9 mouse cellular contexts compared by ENCODE assay signal in genomic region chr8:120251411-120252035, GRCm38 (mm10). TPM values are rescaled to one million over a fixed set of nuclear protein-coding genes. Genes with fewer than 3 reads are reported as not detected.
DNase-seq lines count a peak whose midpoint lies in the region; ATAC-seq and TF ChIP-seq lines count a peak whose summit lies in the region.
"Had no signal": no experiment of that assay in that cellular context is flagged by ENCODE, and none has a peak within 500 bp of the region (broad histone marks: within the 10 kb centered on the region; RNA-seq: fewer than 3 reads in every experiment).

No protein-coding gene starts in this region.

- H3K27me3 ChIP-seq in forebrain, embryonic 10.5 days (ENCODE audit: poor library complexity, severe bottlenecking), result no peaks in the 10 kb centered on the region
- no peaks in the 10 kb centered on the region for H3K27me3 ChIP-seq in forebrain, postnatal 0 days (ENCODE audit: insufficient read depth, low read length)
- H3K27me3 ChIP-seq in C2C12 (ENCODE audit: control insufficient read depth, insufficient read depth, insufficient read length), result no peaks in the 10 kb centered on the region

- no peak; the same call in 1 of the 2 replicates for ATAC-seq in forebrain, postnatal 0 days
- ATAC-seq in cerebellum, adult (ENCODE audit: insufficient number of reproducible peaks, low FRiP score, low TSS enrichment), result no peak

- intact Hi-C loops in heart, postnatal 14 days (cut with DNase I), result no loop called here

- no peak for TF ChIP-seq CTCF in forebrain, postnatal 0 days (IDR thresholded peaks at IDR 0.05; ENCODE audit: low read depth)
- no peak for TF ChIP-seq CTCF in C2C12 (IDR thresholded peaks at IDR 0.05; ENCODE audit: control insufficient read depth, insufficient read depth, insufficient read length)

- peaks cover 23% of the 10 kb centered on the region for H3K79me3 ChIP-seq in C2C12 (ENCODE audit: low read depth)

- H3K9ac ChIP-seq in forebrain, postnatal 0 days, result no peak overlapping the region
- H3K9ac ChIP-seq: liver, embryonic 14.5 days had no signal

- H3ac ChIP-seq in C2C12 (ENCODE audit: control insufficient read depth, insufficient read length, low read depth), result no peak overlapping the region

- H3K4me2 ChIP-seq in forebrain, postnatal 0 days (ENCODE audit: low read depth), result no peak overlapping the region

- H3K36me3 ChIP-seq in forebrain, embryonic 10.5 days (replicated peaks), result peaks cover 3% of the 10 kb centered on the region; the same call in 1 of the 2 replicates
- H3K36me3 ChIP-seq in forebrain, postnatal 0 days (ENCODE audit: insufficient read depth), result no peaks in the 10 kb centered on the region
- peaks cover 4% of the 10 kb centered on the region for H3K36me3 ChIP-seq in C2C12 (ENCODE audit: control insufficient read depth, insufficient read depth)

- peaks cover 81% of the 10 kb centered on the region for H3K79me2 ChIP-seq in C2C12 (ENCODE audit: control insufficient read depth, insufficient read depth)

- H3K27ac ChIP-seq in forebrain, embryonic 10.5 days, result peak overlapping the region; percentile 13
- no peak overlapping the region for H3K27ac ChIP-seq in forebrain, postnatal 0 days (ENCODE audit: low read depth, low read length)
- H3K27ac ChIP-seq: liver, embryonic 14.5 days had no signal

- 73% methylated on average over 9 of the region's 9 CpGs for WGBS in forebrain, embryonic 10.5 days
- 65% methylated on average over 9 of the region's 9 CpGs for WGBS in forebrain, postnatal 0 days

- H3K4me1 ChIP-seq in forebrain, embryonic 10.5 days, result peaks cover 63% of the 10 kb centered on the region
- H3K4me1 ChIP-seq in forebrain, postnatal 0 days (ENCODE audit: insufficient read depth), result no peaks in the 10 kb centered on the region

- DNase-seq in forebrain, embryonic 10.5 days (ENCODE audit: extremely low spot score, low spot score), result no peak
- no peak for DNase-seq in forebrain, postnatal 0 days
- DNase-seq in heart, postnatal 14 days, result peak; percentile 58 to 61
- peak; percentile 74 for DNase-seq in lung, postnatal 14 days
- DNase-seq in cerebellum, adult 8-10 months, result no peak
- DNase-seq in thymus, postnatal 36 days, result no peak

- H3K4me3 ChIP-seq in forebrain, embryonic 10.5 days, result no peak overlapping the region
- no peak overlapping the region for H3K4me3 ChIP-seq in forebrain, postnatal 0 days (ENCODE audit: low read depth, low read length)
- H3K4me3 ChIP-seq in C2C12 (ENCODE audit: insufficient read depth, poor library complexity, severe bottlenecking), result no peak overlapping the region

- no peaks in the 10 kb centered on the region for H3K9me3 ChIP-seq in forebrain, embryonic 10.5 days
- no peaks in the 10 kb centered on the region for H3K9me3 ChIP-seq in forebrain, postnatal 0 days (ENCODE audit: low read length)

TF ChIP-seq in C2C12, 6 proteins besides CTCF, POLR2A, EP300 and RAD21:
- peak; percentile 22 for TF ChIP-seq MYOD1 (IDR thresholded peaks at IDR 0.05; ENCODE audit: control insufficient read depth, insufficient read length, low read depth)
- TF ChIP-seq FOSL1 (IDR thresholded peaks at IDR 0.05; ENCODE audit: insufficient read depth, low read length, poor library complexity, severe bottlenecking), result no peak

RNA-seq across cellular contexts. Expression of gene Gse1, which starts 23.3 kb away (rescaled TPM):
- polyA plus RNA-seq in forebrain, embryonic 10.5 days (2016; fragmentation: Nextera tagmentation; extraction: Ambion mirVana), result 11.1 and 12.0 TPM in 2 replicates
- total RNA-seq in forebrain, postnatal 0 days (2014; rRNA removed), result 24.2 and 48.2 TPM in 2 replicates
- 10.5 and 15.9 TPM in 2 replicates for polyA plus RNA-seq in forebrain, postnatal 0 days (2015; fragmentation: Nextera tagmentation; extraction: Ambion mirVana)
- 15.6 TPM for polyA plus RNA-seq in C2C12 (2012; fragmentation: generic; extraction: Trizol)
- total RNA-seq in heart, postnatal 14 days (2021), result 10 to 100 TPM; 29.0 to 33.1 TPM

Comparison
In these comparisons a context has a peak if more than half of its experiments do, and no peak if none do; other contexts are left out.
1. DNase-seq: peak in heart, postnatal 14 days (2 of 2) and lung, postnatal 14 days (single experiment); none in forebrain, embryonic 10.5 days (single experiment), forebrain, postnatal 0 days (single experiment), cerebellum, adult 8-10 months (single experiment) and thymus, postnatal 36 days (0 of 2).